Mouse (Mus musculus): ENCODE measurements at regions not wholly inside any gene's neighbourhood (a gene's known extent, or its start where the extent isn't known, plus 50 kb on each side); places are given as distances from the start of the nearest gene placed in this dataset.

GRCm38 (mm10) chr15:86582240-86583090 lies 368.2 kb downstream of the Tbc1d22a start:
- no peak for TF ChIP-seq CTCF (IDR thresholded peaks at IDR 0.05; ENCODE audit: borderline replicate concordance, insufficient read depth, low read depth, low read length)
- TF ChIP-seq POLR2A (IDR thresholded peaks at IDR 0.05; ENCODE audit: borderline replicate concordance, insufficient read depth, low read length): no peak

All from cerebellum, adult 2 months (tissue).